Mouse (Mus musculus) liver, adult 2 months (tissue): ENCODE data around the gene Prrc2a.

Experiments used
- CTCF ChIP-seq: fragments of 200-500 bp; IDR thresholded peaks from 2 replicates; pipeline ENCODE4 v1.5.1; 2011; ENCODE audit warnings: low read depth, low read length, control low read depth
- POLR2A ChIP-seq: fragments of 200-500 bp; IDR thresholded peaks from 2 replicates; pipeline ENCODE4 v1.6.1; 2011; ENCODE audit warnings: low read length, control low read depth; ENCODE audit not compliant: insufficient read depth; ENCODE audit errors: extremely low read depth

- TF ChIP-seq CTCF (no peak), POLR2A (no peak)
Observed at GRCm38 (mm10) chr17:35198029-35198428, 33.3 kb upstream of the Prrc2a start.
